In the genomic region with DNA sequence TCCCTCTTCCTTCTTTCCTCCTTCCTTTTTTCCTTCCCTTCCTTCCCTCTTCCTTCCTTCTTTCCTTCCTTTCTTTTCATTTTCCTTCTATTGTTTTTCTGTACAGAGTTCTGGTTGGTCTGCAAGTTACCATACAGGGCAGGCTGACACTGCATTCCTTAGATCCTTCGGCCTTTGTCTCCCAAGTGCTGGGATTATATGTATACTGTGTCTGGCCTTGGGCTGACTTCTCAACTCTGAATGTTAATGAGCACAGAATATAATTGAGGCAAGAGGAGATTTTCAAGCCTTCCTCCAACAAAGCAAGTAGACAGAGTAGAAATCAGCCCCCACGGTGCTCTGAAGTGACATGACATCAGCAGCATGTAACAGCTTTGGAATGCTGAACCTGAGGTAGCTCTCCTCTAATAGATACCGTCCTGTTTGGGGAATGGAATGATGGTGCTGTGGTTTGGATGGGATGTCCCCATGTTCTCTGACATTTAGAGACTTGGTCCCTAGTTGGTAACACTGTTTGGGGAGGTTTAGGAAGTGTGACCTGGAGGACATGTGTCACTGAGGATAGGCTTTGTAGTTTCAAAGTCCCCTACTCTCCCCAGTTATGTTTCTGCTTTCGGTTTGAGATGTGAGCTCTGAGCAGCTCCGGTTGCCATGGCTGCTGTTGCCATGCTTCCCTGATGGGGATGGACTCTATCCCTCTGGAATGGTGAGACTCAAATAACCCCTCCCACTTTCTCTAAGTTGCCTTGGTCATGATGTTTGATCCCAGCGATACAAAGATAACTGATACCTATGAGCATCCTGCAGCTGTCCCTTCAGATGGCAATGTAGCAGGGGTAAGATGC, we compare ENCODE assay signal across 13 mouse cellular contexts.
DNase-seq lines count a peak whose midpoint lies in the region; ATAC-seq and TF ChIP-seq lines count a peak whose summit lies in the region.
"Had no signal": no experiment of that assay in that cellular context is flagged by ENCODE, and none has a peak within 500 bp of the region (broad histone marks: within the 10 kb centered on the region; RNA-seq: fewer than 3 reads in every experiment).

No protein-coding gene starts in this region.

- H3K4me2 ChIP-seq in forebrain, postnatal 0 days (ENCODE audit: low read depth), result no peak overlapping the region
- H3K4me2 ChIP-seq in forebrain, embryonic 13.5 days, result no peak overlapping the region
- 0 out of 2 replicates have a peak overlapping the region, but pooled peaks have one; percentile 10 for H3K4me2 ChIP-seq in midbrain, embryonic 12.5 days (replicated peaks)

- no peak overlapping the region for H3K9ac ChIP-seq in forebrain, postnatal 0 days
- H3K9ac ChIP-seq in forebrain, embryonic 13.5 days, result no peak overlapping the region
- no peak overlapping the region for H3K9ac ChIP-seq in midbrain, embryonic 12.5 days (replicated peaks)

- no peak overlapping the region for H3K27ac ChIP-seq in forebrain, postnatal 0 days (ENCODE audit: low read depth, low read length)
- no peak overlapping the region for H3K27ac ChIP-seq in forebrain, embryonic 13.5 days
- peak overlapping the region; percentile 27; the same call in 1 of the 2 replicates for H3K27ac ChIP-seq in midbrain, embryonic 12.5 days (replicated peaks)
- H3K27ac ChIP-seq: stomach, postnatal 0 days had no signal

- no peak for TF ChIP-seq CTCF in forebrain, postnatal 0 days (IDR thresholded peaks at IDR 0.05; ENCODE audit: low read depth)

- H3K36me3 ChIP-seq in forebrain, postnatal 0 days (ENCODE audit: insufficient read depth), result no peaks in the 10 kb centered on the region
- H3K36me3 ChIP-seq in forebrain, embryonic 13.5 days (ENCODE audit: poor library complexity, severe bottlenecking), result no peaks in the 10 kb centered on the region
- no peaks in the 10 kb centered on the region for H3K36me3 ChIP-seq in midbrain, embryonic 12.5 days

- H3K4me3 ChIP-seq in forebrain, postnatal 0 days (ENCODE audit: low read depth, low read length), result no peak overlapping the region
- H3K4me3 ChIP-seq in forebrain, embryonic 13.5 days, result no peak overlapping the region
- H3K4me3 ChIP-seq in midbrain, embryonic 12.5 days, result no peak overlapping the region

- ATAC-seq in forebrain, postnatal 0 days, result peak; percentile 82
- ATAC-seq in forebrain, embryonic 13.5 days, result no peak
- ATAC-seq in midbrain, embryonic 12.5 days (ENCODE audit: low FRiP score, low read depth), result peak; percentile 44; the same call in 1 of the 2 replicates

- H3K4me1 ChIP-seq in forebrain, postnatal 0 days (ENCODE audit: insufficient read depth), result peaks cover 5% of the 10 kb centered on the region; the same call in 1 of the 2 replicates
- peaks cover 7% of the 10 kb centered on the region for H3K4me1 ChIP-seq in forebrain, embryonic 13.5 days
- peaks cover 9% of the 10 kb centered on the region; the same call in 1 of the 2 replicates for H3K4me1 ChIP-seq in midbrain, embryonic 12.5 days

- no peaks in the 10 kb centered on the region for H3K9me3 ChIP-seq in forebrain, postnatal 0 days (ENCODE audit: low read length)
- no peaks in the 10 kb centered on the region for H3K9me3 ChIP-seq in forebrain, embryonic 13.5 days (replicated peaks)
- no peaks in the 10 kb centered on the region for H3K9me3 ChIP-seq in midbrain, embryonic 12.5 days

- WGBS in forebrain, postnatal 0 days, result 45% methylated on average over 6 of the region's 6 CpGs
- WGBS in forebrain, embryonic 13.5 days, result 47% methylated on average over 6 of the region's 6 CpGs
- 43% methylated on average over 6 of the region's 6 CpGs for WGBS in midbrain, embryonic 12.5 days

- peak; percentile 54 for DNase-seq in forebrain, postnatal 0 days
- peak; percentile 54 to 77 for DNase-seq in right cerebral cortex, postnatal 10 days (ENCODE audit: low spot score in 2 of 2)
- DNase-seq in right cerebral cortex, adult 18-20 months, result no peak
- DNase-seq in c-Kit-positive CD71-positive TER-119-positive erythroid progenitor cells, embryonic 14.5 days (ENCODE audit: low spot score), result no peak
- no peak for DNase-seq in spleen, adult 12 weeks (ENCODE audit: low spot score)
- no peak for DNase-seq in kidney, postnatal 36 days
- DNase-seq: adrenal gland, postnatal 25 days; gastrocnemius, postnatal 25 days; kidney, adult 18-20 months; lung, postnatal 10 days had no signal

- no peaks in the 10 kb centered on the region for H3K27me3 ChIP-seq in forebrain, postnatal 0 days (ENCODE audit: insufficient read depth, low read length)
- H3K27me3 ChIP-seq in forebrain, embryonic 13.5 days, result no peaks in the 10 kb centered on the region
- H3K27me3 ChIP-seq in midbrain, embryonic 12.5 days, result no peaks in the 10 kb centered on the region

Comparison
In these comparisons a context has a peak if more than half of its experiments do, and no peak if none do; other contexts are left out.
1. DNase-seq: peak in forebrain, postnatal 0 days (single experiment) and right cerebral cortex, postnatal 10 days (2 of 2); none in right cerebral cortex, adult 18-20 months (single experiment), c-Kit-positive CD71-positive TER-119-positive erythroid progenitor cells, embryonic 14.5 days (single experiment), spleen, adult 12 weeks (single experiment) and kidney, postnatal 36 days (0 of 2).